Mouse (Mus musculus): Measurements from ENCODE around the gene Utp4. TPM values are rescaled to one million over a fixed set of nuclear protein-coding genes. Genes with fewer than 3 reads are reported as not detected.

Gene Utp4
- polyA plus RNA-seq, 1 experiment from 2014 or later = 42.7 TPM

DNA sequence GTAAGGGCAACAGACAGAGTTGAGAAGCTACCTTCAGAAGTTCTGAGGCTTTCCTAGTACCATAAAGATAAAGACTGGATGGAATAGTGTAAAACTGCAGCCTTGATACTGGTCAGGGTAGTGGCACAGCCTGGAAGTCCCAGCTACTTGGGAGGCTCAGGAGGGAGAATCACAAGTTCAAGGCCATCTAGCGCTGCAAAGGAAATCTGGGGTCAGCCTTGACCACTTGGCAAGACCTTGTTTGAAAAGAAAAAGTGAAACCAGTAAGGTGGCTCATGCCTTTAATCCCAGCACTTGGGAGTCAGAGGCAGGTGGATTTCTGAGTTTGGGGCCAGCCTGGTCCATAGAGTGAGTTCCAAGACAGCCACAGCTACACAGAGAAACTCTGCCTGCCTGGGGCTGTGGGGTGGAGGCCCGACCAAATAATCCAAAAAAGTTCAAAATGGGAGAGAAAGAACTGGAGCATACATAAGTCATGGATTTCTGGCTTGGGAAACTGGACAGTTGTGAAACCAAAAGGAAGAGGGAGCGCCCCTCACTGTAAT lies 50.5 kb downstream of the Utp4 start:
- H3K4me2 ChIP-seq (ENCODE audit: low read depth, low read length) = no peak overlapping the region
- H3K27me3 ChIP-seq (ENCODE audit: control insufficient read depth, insufficient read depth, low read length) = peaks cover 5% of the 10 kb centered on the region; the same call in 1 of the 2 replicates
- H3K27ac ChIP-seq (ENCODE audit: low read depth, low read length) = no peak overlapping the region
- no peaks in the 10 kb centered on the region for H3K4me1 ChIP-seq (ENCODE audit: control insufficient read depth, insufficient read depth, low read length)
- no peak overlapping the region for H3K9ac ChIP-seq (replicated peaks; ENCODE audit: low read depth, low read length)
- H3K9me3 ChIP-seq (ENCODE audit: control insufficient read depth, low read length) = no peaks in the 10 kb centered on the region
- no peaks in the 10 kb centered on the region for H3K36me3 ChIP-seq (ENCODE audit: control insufficient read depth, insufficient read depth, low read length)
- no peak overlapping the region for H3K4me3 ChIP-seq (ENCODE audit: low read depth, low read length)
- no peak for ATAC-seq (ENCODE audit: low read depth)
- WGBS = 88% methylated on average over 3 of the region's 3 CpGs

DNA sequence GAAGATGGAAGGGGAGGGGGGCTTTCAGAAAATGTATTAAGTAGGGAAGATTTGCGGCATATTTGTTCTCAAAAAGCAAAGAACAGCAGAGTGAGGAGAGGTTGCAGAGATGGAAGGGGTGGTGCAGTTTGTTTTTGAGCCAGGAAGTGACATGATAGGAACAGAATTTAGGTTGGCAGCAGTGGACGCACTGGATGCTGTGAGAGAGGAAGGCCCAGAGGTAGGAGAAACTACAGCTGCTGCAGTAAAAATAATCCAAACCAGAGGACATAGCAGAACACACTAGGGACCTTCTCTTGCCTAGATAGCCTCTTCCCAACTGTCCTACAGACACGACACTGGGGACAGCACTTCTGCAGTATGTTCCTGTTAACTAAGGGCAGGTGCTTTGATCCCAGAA lies 51.3 kb downstream of the Utp4 start:
- Histone ChIP-seq H3K4me2 (ENCODE audit: low read depth, low read length) (no peak overlapping the region), H3K4me1 (ENCODE audit: control insufficient read depth, insufficient read depth, low read length) (no peaks in the 10 kb centered on the region), H3K9ac (replicated peaks; ENCODE audit: low read depth, low read length) (no peak overlapping the region), H3K36me3 (ENCODE audit: control insufficient read depth, insufficient read depth, low read length) (no peaks in the 10 kb centered on the region), H3K9me3 (ENCODE audit: control insufficient read depth, low read length) (no peaks in the 10 kb centered on the region), H3K27me3 (ENCODE audit: control insufficient read depth, insufficient read depth, low read length) (peaks cover under 1% of the 10 kb centered on the region; the same call in 1 of the 2 replicates), H3K27ac (ENCODE audit: low read depth, low read length) (no peak overlapping the region), H3K4me3 (ENCODE audit: low read depth, low read length) (no peak overlapping the region)
- ATAC-seq (ENCODE audit: low read depth) = no peak
- 79% methylated on average over 3 of the region's 3 CpGs for WGBS

DNA sequence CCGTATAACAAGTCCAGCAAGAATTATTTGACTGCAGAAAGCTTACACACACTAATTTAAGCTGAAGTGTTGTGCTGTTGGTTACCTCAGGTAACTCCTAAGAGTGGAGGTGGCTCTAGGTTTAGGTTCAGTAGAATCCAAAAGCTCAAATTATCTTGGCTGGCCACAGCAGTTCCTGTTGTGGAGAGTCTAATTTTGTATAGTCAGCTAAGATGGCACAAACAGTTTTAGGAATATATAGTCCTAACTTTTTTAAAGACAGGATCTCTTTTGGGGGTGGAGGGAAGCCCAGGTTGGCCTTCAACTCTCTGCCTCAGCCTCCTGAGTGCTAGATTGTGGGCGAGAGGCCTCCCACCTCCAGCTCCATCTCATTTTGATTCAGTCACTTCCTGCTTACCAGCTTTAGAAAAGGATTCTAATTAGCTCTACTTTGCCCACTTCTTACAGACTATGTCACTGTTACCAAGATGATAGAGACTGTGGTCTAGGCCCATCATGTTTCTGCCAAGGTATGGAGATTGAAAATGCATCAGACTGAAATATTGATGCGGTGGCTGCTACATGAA lies 55.3 kb downstream of the Utp4 start:
- no peak for ATAC-seq (ENCODE audit: low read depth)
- Histone ChIP-seq H3K9ac (replicated peaks; ENCODE audit: low read depth, low read length) (no peak overlapping the region), H3K36me3 (ENCODE audit: control insufficient read depth, insufficient read depth, low read length) (no peaks in the 10 kb centered on the region), H3K4me3 (ENCODE audit: low read depth, low read length) (no peak overlapping the region), H3K9me3 (ENCODE audit: control insufficient read depth, low read length) (no peaks in the 10 kb centered on the region), H3K4me2 (ENCODE audit: low read depth, low read length) (no peak overlapping the region), H3K4me1 (ENCODE audit: control insufficient read depth, insufficient read depth, low read length) (no peaks in the 10 kb centered on the region), H3K27me3 (ENCODE audit: control insufficient read depth, insufficient read depth, low read length) (no peaks in the 10 kb centered on the region), H3K27ac (ENCODE audit: low read depth, low read length) (no peak overlapping the region)
- 90% methylated on average over 3 of the region's 3 CpGs for WGBS

DNA sequence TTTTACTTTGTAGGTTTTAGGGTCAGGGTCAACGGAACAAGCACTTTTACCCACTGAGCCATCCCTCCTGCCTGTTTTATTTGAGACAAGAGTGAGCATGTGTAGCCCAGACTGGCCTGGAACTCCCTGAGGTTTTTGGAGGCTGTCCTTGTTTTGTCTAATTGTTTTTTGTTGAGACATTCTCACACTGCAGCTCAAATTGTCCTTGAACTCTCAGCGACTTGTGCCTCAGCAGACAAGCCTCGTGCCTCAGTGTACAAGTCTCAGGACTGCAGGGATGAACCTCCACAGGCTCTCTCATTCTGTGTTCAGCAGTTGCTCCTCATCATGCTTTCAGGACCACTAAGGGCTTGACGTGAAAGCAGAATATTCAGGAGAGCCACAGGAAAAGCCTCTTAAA lies 58.3 kb downstream of the Utp4 start:
- H3K9me3 ChIP-seq (ENCODE audit: control insufficient read depth, low read length) = no peaks in the 10 kb centered on the region
- no peak for ATAC-seq (ENCODE audit: low read depth)
- WGBS = 65% methylated on average over 4 of the region's 4 CpGs
- no peak overlapping the region for H3K4me3 ChIP-seq (ENCODE audit: low read depth, low read length)
- no peaks in the 10 kb centered on the region for H3K4me1 ChIP-seq (ENCODE audit: control insufficient read depth, insufficient read depth, low read length)
- no peaks in the 10 kb centered on the region for H3K36me3 ChIP-seq (ENCODE audit: control insufficient read depth, insufficient read depth, low read length)
- no peak overlapping the region for H3K27ac ChIP-seq (ENCODE audit: low read depth, low read length)
- no peak overlapping the region for H3K9ac ChIP-seq (replicated peaks; ENCODE audit: low read depth, low read length)
- H3K4me2 ChIP-seq (ENCODE audit: low read depth, low read length) = no peak overlapping the region
- H3K27me3 ChIP-seq (ENCODE audit: control insufficient read depth, insufficient read depth, low read length) = no peaks in the 10 kb centered on the region

DNA sequence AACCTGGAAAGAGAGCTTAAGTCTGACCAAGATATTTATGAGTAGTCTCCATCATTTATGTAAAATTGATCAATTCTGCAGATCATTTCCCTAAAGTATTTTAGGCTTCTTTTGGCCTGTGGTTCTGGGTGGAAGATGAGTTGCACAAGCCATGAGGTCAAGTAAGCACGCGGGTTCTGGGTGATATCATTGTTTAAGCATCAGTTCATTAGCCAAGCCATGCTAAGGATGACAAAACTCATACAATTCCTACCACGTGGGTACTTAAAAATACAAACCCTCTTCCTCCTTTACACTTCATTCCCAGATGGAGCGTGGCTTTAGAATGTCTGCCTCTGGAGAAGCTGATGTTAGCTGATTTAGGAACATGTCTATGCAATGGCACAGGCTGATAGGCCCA lies 60.1 kb downstream of the Utp4 start:
- H3K4me1 ChIP-seq (ENCODE audit: control insufficient read depth, insufficient read depth, low read length) = no peaks in the 10 kb centered on the region
- ATAC-seq (ENCODE audit: low read depth) = no peak
- H3K27me3 ChIP-seq (ENCODE audit: control insufficient read depth, insufficient read depth, low read length) = no peaks in the 10 kb centered on the region
- H3K27ac ChIP-seq (ENCODE audit: low read depth, low read length) = no peak overlapping the region
- H3K9me3 ChIP-seq (ENCODE audit: control insufficient read depth, low read length) = no peaks in the 10 kb centered on the region
- WGBS = 87% methylated on average over 4 of the region's 4 CpGs
- no peaks in the 10 kb centered on the region for H3K36me3 ChIP-seq (ENCODE audit: control insufficient read depth, insufficient read depth, low read length)
- H3K9ac ChIP-seq (replicated peaks; ENCODE audit: low read depth, low read length) = no peak overlapping the region
- H3K4me3 ChIP-seq (ENCODE audit: low read depth, low read length) = no peak overlapping the region
- H3K4me2 ChIP-seq (ENCODE audit: low read depth, low read length) = no peak overlapping the region

DNA sequence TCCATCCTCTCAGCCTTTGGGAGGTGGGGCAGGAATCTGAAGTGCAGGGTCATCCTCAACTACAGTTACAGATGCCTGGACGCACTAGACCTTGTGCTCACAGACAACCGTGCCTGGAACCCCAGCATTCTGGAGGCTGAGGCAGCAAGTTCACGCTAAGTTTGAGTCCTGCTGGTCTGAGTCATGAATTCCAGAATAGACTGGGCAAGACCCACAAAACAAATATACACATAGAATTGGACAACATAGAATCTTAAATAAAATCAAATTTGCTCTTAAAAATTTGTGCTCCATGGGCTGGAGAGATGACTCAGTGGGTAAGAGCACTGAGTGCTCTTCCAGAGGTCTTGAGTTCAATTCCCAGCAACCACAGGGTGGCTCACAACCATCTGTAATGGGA lies 63.6 kb downstream of the Utp4 start:
- no peak for ATAC-seq (ENCODE audit: low read depth)
- Histone ChIP-seq H3K4me3 (ENCODE audit: low read depth, low read length) (no peak overlapping the region), H3K36me3 (ENCODE audit: control insufficient read depth, insufficient read depth, low read length) (no peaks in the 10 kb centered on the region), H3K9ac (replicated peaks; ENCODE audit: low read depth, low read length) (no peak overlapping the region), H3K27me3 (ENCODE audit: control insufficient read depth, insufficient read depth, low read length) (no peaks in the 10 kb centered on the region), H3K4me2 (ENCODE audit: low read depth, low read length) (no peak overlapping the region), H3K4me1 (ENCODE audit: control insufficient read depth, insufficient read depth, low read length) (no peaks in the 10 kb centered on the region), H3K9me3 (ENCODE audit: control insufficient read depth, low read length) (no peaks in the 10 kb centered on the region), H3K27ac (ENCODE audit: low read depth, low read length) (no peak overlapping the region)
- WGBS = 89% methylated on average over 3 of the region's 3 CpGs

DNA sequence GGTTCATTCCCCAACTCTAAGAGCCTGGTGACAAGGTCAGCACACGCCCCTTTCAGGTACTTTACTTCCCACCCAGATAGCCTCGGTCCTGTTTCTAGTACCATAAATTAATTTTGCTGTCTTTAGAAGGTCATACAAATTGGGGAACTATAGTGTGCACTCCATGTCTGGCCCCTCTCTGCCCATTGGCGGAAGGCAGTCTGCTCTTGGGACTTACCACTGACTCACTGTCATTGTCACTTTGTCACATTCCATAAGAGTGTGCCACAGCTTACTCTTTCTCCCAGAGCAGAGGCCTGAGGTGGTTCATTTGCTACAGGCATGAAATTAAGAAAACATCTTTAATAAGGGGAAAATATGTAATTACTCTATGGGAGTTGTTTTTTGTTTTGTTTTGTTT lies 64.8 kb downstream of the Utp4 start:
- H3K27ac ChIP-seq (ENCODE audit: low read depth, low read length) = no peak overlapping the region
- no peak for ATAC-seq (ENCODE audit: low read depth)
- no peaks in the 10 kb centered on the region for H3K27me3 ChIP-seq (ENCODE audit: control insufficient read depth, insufficient read depth, low read length)
- H3K4me3 ChIP-seq (ENCODE audit: low read depth, low read length) = no peak overlapping the region
- H3K4me1 ChIP-seq (ENCODE audit: control insufficient read depth, insufficient read depth, low read length) = no peaks in the 10 kb centered on the region
- no peak overlapping the region for H3K4me2 ChIP-seq (ENCODE audit: low read depth, low read length)
- WGBS = 87% methylated on average over 3 of the region's 3 CpGs
- H3K9me3 ChIP-seq (ENCODE audit: control insufficient read depth, low read length) = no peaks in the 10 kb centered on the region
- no peaks in the 10 kb centered on the region for H3K36me3 ChIP-seq (ENCODE audit: control insufficient read depth, insufficient read depth, low read length)
- no peak overlapping the region for H3K9ac ChIP-seq (replicated peaks; ENCODE audit: low read depth, low read length)

DNA sequence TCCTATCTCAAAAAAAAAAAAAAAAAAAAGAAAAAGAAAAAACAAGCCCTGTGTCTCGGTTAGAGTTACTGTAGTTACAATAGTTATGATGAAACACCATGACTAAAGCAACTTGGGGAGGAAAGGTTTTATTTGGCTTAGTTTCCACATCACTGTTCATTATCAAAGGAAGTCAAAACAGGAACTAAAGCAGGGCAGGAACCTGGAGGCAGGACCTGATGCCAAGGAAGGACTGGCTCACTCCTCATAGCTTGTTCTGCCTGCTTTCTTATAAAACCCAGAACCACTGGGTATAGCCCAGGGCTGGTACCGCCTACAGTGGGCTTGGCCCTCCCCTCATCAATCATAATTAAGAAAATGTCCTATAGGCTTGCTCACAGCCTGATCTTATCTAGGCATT lies 66.2 kb downstream of the Utp4 start:
- H3K9ac ChIP-seq (replicated peaks; ENCODE audit: low read depth, low read length) = no peak overlapping the region
- no peaks in the 10 kb centered on the region for H3K9me3 ChIP-seq (ENCODE audit: control insufficient read depth, low read length)
- H3K27me3 ChIP-seq (ENCODE audit: control insufficient read depth, insufficient read depth, low read length) = no peaks in the 10 kb centered on the region
- H3K4me3 ChIP-seq (ENCODE audit: low read depth, low read length) = no peak overlapping the region
- no peak overlapping the region for H3K27ac ChIP-seq (ENCODE audit: low read depth, low read length)
- 88% methylated on average over 2 of the region's 2 CpGs for WGBS
- H3K4me2 ChIP-seq (ENCODE audit: low read depth, low read length) = no peak overlapping the region
- no peak for ATAC-seq (ENCODE audit: low read depth)
- H3K36me3 ChIP-seq (ENCODE audit: control insufficient read depth, insufficient read depth, low read length) = no peaks in the 10 kb centered on the region
- no peaks in the 10 kb centered on the region for H3K4me1 ChIP-seq (ENCODE audit: control insufficient read depth, insufficient read depth, low read length)

DNA sequence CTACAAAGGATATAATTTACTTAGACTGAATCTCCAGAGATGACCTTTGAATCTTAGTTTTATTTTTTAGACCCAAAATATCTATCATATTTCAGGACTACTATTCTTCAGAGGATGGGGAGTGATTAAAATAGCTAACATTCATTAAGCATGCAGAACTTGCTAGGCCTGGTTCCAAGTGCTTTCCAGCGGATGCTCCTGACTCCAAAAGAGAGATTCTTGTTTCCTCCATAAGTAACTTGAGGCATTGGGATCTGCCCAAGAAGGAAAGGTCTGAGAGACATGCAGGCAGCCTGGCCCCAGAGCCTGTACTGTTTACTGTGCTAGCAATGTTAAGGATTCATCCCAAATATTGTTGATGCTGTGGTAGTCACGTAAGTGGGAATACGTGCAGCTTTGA lies 68.9 kb downstream of the Utp4 start:
- ATAC-seq (ENCODE audit: low read depth) = no peak
- Histone ChIP-seq H3K27ac (ENCODE audit: low read depth, low read length) (no peak overlapping the region), H3K27me3 (ENCODE audit: control insufficient read depth, insufficient read depth, low read length) (no peaks in the 10 kb centered on the region), H3K4me3 (ENCODE audit: low read depth, low read length) (no peak overlapping the region), H3K9ac (replicated peaks; ENCODE audit: low read depth, low read length) (no peak overlapping the region), H3K9me3 (ENCODE audit: control insufficient read depth, low read length) (no peaks in the 10 kb centered on the region), H3K36me3 (ENCODE audit: control insufficient read depth, insufficient read depth, low read length) (no peaks in the 10 kb centered on the region), H3K4me2 (ENCODE audit: low read depth, low read length) (no peak overlapping the region), H3K4me1 (ENCODE audit: control insufficient read depth, insufficient read depth, low read length) (no peaks in the 10 kb centered on the region)
- 87% methylated on average over 3 of the region's 3 CpGs for WGBS

All from neural tube, embryonic 14.5 days (tissue).